ENCODE assay signal across 8 mouse cellular contexts in genomic region chr13:34875741-34876445, GRCm38 (mm10). TPM values are rescaled to one million over a fixed set of nuclear protein-coding genes. Genes with fewer than 3 reads are reported as not detected.
A peak's percentile ranks its signal among the peaks of the same experiment; 100 is the strongest.
DNase-seq lines count a peak whose midpoint lies in the region; ATAC-seq and TF ChIP-seq lines count a peak whose summit lies in the region.

No protein-coding gene starts in this region.

- H3K4me1 ChIP-seq in forebrain, embryonic 14.5 days (ENCODE audit: control insufficient read depth, insufficient read depth, low read length), result peaks cover 20% of the 10 kb centered on the region
- H3K4me1 ChIP-seq in hindbrain, postnatal 0 days (ENCODE audit: insufficient read depth, low read length), result peaks cover 5% of the 10 kb centered on the region
- H3K4me1 ChIP-seq in liver, embryonic 13.5 days (replicated peaks), result peaks cover 46% of the 10 kb centered on the region

- no peaks in the 10 kb centered on the region for H3K9me3 ChIP-seq in forebrain, embryonic 14.5 days (replicated peaks; ENCODE audit: control insufficient read depth, low read length)
- no peaks in the 10 kb centered on the region for H3K9me3 ChIP-seq in hindbrain, postnatal 0 days (ENCODE audit: low read length)
- H3K9me3 ChIP-seq in liver, embryonic 13.5 days (replicated peaks), result no peaks in the 10 kb centered on the region

- peak overlapping the region; percentile 93 for H3K4me3 ChIP-seq in forebrain, embryonic 14.5 days (ENCODE audit: low read depth, low read length)
- peak overlapping the region; percentile 88 for H3K4me3 ChIP-seq in hindbrain, postnatal 0 days (ENCODE audit: low read length)
- H3K4me3 ChIP-seq in liver, embryonic 13.5 days (replicated peaks), result peak overlapping the region; percentile 93

- peak; percentile 45 for TF ChIP-seq CTCF in hindbrain, postnatal 0 days (IDR thresholded peaks at IDR 0.05; ENCODE audit: low read depth)

- no peaks in the 10 kb centered on the region for H3K27me3 ChIP-seq in forebrain, embryonic 14.5 days (replicated peaks; ENCODE audit: control insufficient read depth, insufficient read depth, low read length)
- H3K27me3 ChIP-seq in hindbrain, postnatal 0 days (ENCODE audit: insufficient read depth, low read length), result no peaks in the 10 kb centered on the region
- no peaks in the 10 kb centered on the region for H3K27me3 ChIP-seq in liver, embryonic 13.5 days

- H3K4me2 ChIP-seq in forebrain, embryonic 14.5 days (ENCODE audit: low read length), result peak overlapping the region; percentile 66
- H3K4me2 ChIP-seq in hindbrain, postnatal 0 days (ENCODE audit: low read depth, low read length), result peak overlapping the region; percentile 86
- H3K4me2 ChIP-seq in liver, embryonic 13.5 days, result peak overlapping the region; percentile 82

- peak overlapping the region; percentile 91 for H3K27ac ChIP-seq in forebrain, embryonic 14.5 days (ENCODE audit: low read depth, low read length)
- peak overlapping the region; percentile 98 for H3K27ac ChIP-seq in hindbrain, postnatal 0 days
- H3K27ac ChIP-seq in liver, embryonic 13.5 days, result peak overlapping the region; percentile 98

- peak overlapping the region; percentile 82 for H3K9ac ChIP-seq in forebrain, embryonic 14.5 days (ENCODE audit: low read length)
- H3K9ac ChIP-seq in hindbrain, postnatal 0 days (replicated peaks; ENCODE audit: low read length), result peak overlapping the region; percentile 74
- H3K9ac ChIP-seq in liver, embryonic 13.5 days, result peak overlapping the region; percentile 95

- no peaks in the 10 kb centered on the region for H3K36me3 ChIP-seq in forebrain, embryonic 14.5 days (ENCODE audit: control insufficient read depth, insufficient read depth, low read length)
- H3K36me3 ChIP-seq in hindbrain, postnatal 0 days (ENCODE audit: insufficient read depth, low read length), result no peaks in the 10 kb centered on the region
- peaks cover 8% of the 10 kb centered on the region; the same call in 1 of the 2 replicates for H3K36me3 ChIP-seq in liver, embryonic 13.5 days

- peak; percentile 76 to 79 for DNase-seq in cerebellum, postnatal 10 days
- no peak for DNase-seq in cerebellum, postnatal 14 days
- DNase-seq in adrenal gland, postnatal 36 days, result peak; percentile 77 to 83
- no peak for DNase-seq in forebrain, embryonic 14.5 days (ENCODE audit: low spot score)
- DNase-seq in hindbrain, postnatal 0 days (ENCODE audit: low spot score), result peak; percentile 69
- DNase-seq in liver, embryonic 13.5 days, result peak; percentile 66

- under 1% methylated on average over 36 of the region's 50 CpGs for WGBS in forebrain, embryonic 14.5 days
- WGBS in hindbrain, postnatal 0 days, result under 1% methylated on average over 40 of the region's 50 CpGs
- under 1% methylated on average over 46 of the region's 50 CpGs for WGBS in liver, embryonic 13.5 days (ENCODE audit: insufficient replicate concordance)

- peak; percentile 37 for ATAC-seq in forebrain, embryonic 14.5 days
- ATAC-seq in hindbrain, postnatal 0 days, result peak; percentile 53
- peak; percentile 47 for ATAC-seq in liver, embryonic 13.5 days (ENCODE audit: low read depth)
- peak; percentile 27; the same call in 1 of the 2 replicates for ATAC-seq in monocyte, adult 5-6 weeks (replicated peaks; ENCODE audit: insufficient number of reproducible peaks, low FRiP score, low TSS enrichment, poor library complexity, severe bottlenecking)
- no peak; the same call in none of the 2 replicates for ATAC-seq in frontal cortex, adult (ENCODE audit: low TSS enrichment)

RNA-seq across cellular contexts. Expression of gene Prpf4b, which starts 0.8 kb away (rescaled TPM):
- 10 to 100 TPM; 76.2 to 94.2 TPM for total RNA-seq in adrenal gland, postnatal 36 days (2021)
- polyA plus RNA-seq in forebrain, embryonic 14.5 days (2014; fragmentation: Nextera tagmentation; extraction: Ambion mirVana), result 64.6 and 74.8 TPM in 2 replicates
- total RNA-seq in hindbrain, postnatal 0 days (2014; rRNA removed), result 22.0 and 29.9 TPM in 2 replicates
- 54.4 and 66.9 TPM in 2 replicates for polyA plus RNA-seq in hindbrain, postnatal 0 days (2015; fragmentation: Nextera tagmentation; extraction: Ambion mirVana)
- polyA plus RNA-seq in liver, embryonic 13.5 days (2015; fragmentation: Nextera tagmentation; extraction: Ambion mirVana), result 41.7 and 52.2 TPM in 2 replicates
- 177 to 290 TPM (median 189 TPM) in 3 replicates for total RNA-seq in monocyte, adult 5-6 weeks (2017)

RNA-seq across cellular contexts. Expression of gene Fam217a, which starts 48.2 kb away (rescaled TPM):
- total RNA-seq in adrenal gland, postnatal 36 days (2021), result 1 to 10 TPM in 1 of 2 experiments, under 1 TPM in 1; 0.76 to 1.4 TPM
- polyA plus RNA-seq in forebrain, embryonic 14.5 days (2014; fragmentation: Nextera tagmentation; extraction: Ambion mirVana), result 0.79 and 0.89 TPM in 2 replicates
- total RNA-seq in hindbrain, postnatal 0 days (2014; rRNA removed), result 0.16 and 0.32 TPM in 2 replicates
- polyA plus RNA-seq in hindbrain, postnatal 0 days (2015; fragmentation: Nextera tagmentation; extraction: Ambion mirVana), result 1.2 TPM in 2 replicates
- 0.35 and 0.44 TPM in 2 replicates for polyA plus RNA-seq in liver, embryonic 13.5 days (2015; fragmentation: Nextera tagmentation; extraction: Ambion mirVana)
- 0.48 TPM in 1 of 3 replicates, not detected in the others for total RNA-seq in monocyte, adult 5-6 weeks (2017)

RNA-seq across cellular contexts. Expression of gene 4933417A18Rik, which starts 48.3 kb away (rescaled TPM):
- total RNA-seq in adrenal gland, postnatal 36 days (2021), result not detected
- polyA plus RNA-seq in forebrain, embryonic 14.5 days (2014; fragmentation: Nextera tagmentation; extraction: Ambion mirVana), result not detected in 2 replicates
- not detected in 2 replicates for total RNA-seq in hindbrain, postnatal 0 days (2014; rRNA removed)
- not detected in 2 replicates for polyA plus RNA-seq in hindbrain, postnatal 0 days (2015; fragmentation: Nextera tagmentation; extraction: Ambion mirVana)
- not detected in 2 replicates for polyA plus RNA-seq in liver, embryonic 13.5 days (2015; fragmentation: Nextera tagmentation; extraction: Ambion mirVana)
- not detected in 3 replicates for total RNA-seq in monocyte, adult 5-6 weeks (2017)

Comparison
In these comparisons a context has a peak if more than half of its experiments do, and no peak if none do; other contexts are left out.
1. DNase-seq: peak in cerebellum, postnatal 10 days (2 of 2), adrenal gland, postnatal 36 days (2 of 2), hindbrain, postnatal 0 days (single experiment) and liver, embryonic 13.5 days (single experiment); none in cerebellum, postnatal 14 days (0 of 2) and forebrain, embryonic 14.5 days (single experiment).
2. Peak in every context shown above with its lines, with median percentiles within 50 percentile points of each other: H3K27ac ChIP-seq, H3K4me2 ChIP-seq, H3K4me3 ChIP-seq and H3K9ac ChIP-seq.